Mouse (Mus musculus) bone marrow, adult 2 months (tissue): Measurements from ENCODE around the gene Ranbp10.

Source experiments
- CTCF ChIP-seq: fragments of 200-500 bp; IDR thresholded peaks from 2 replicates; pipeline ENCODE4 v1.5.1; 2011; ENCODE audit warnings: low read length, control low read depth; ENCODE audit not compliant: control insufficient read depth, insufficient read depth
- POLR2A ChIP-seq: fragments of 200-500 bp; IDR thresholded peaks from 2 replicates; pipeline ENCODE4 v1.6.1; 2011; ENCODE audit warnings: low read depth, mild to moderate bottlenecking, control low read depth, low read length, borderline replicate concordance; ENCODE audit not compliant: control insufficient read depth

DNA sequence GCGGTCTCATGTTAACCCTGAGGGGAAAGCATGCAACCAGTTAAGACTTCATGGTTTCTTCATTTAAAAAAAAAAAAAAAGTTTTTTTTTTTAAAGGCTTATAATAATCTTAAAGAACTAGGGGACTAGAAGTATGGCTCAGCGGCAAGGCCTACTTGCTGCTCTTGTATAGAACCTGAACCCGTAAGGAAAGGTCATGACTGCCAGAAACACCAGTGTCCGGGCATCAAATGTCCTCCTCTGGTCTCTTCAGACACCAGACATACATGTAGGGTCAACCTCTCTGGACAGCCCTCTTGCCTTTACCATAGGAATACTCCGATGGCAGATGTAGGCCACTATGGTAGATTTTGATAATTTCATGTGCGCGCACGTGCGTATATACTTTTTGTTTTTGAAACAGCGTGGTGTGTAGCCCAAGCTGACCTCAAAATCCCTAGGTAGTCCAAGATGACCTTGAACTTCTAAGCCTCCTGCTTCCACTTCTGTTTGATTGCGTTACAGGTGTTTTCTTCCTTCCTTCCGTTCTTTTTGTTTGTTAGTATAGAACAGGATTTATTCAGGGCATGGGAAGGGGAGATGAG is 25.1 kb upstream of the Ranbp10 start:
- TF ChIP-seq CTCF (no peak), POLR2A (no peak)
